Mouse (Mus musculus): ENCODE measurements around the gene Gm49510. TPM values are rescaled to one million over a fixed set of nuclear protein-coding genes. Genes with fewer than 3 reads are reported as not detected.

The Gm49510 gene
- total and polyA plus RNA-seq, 3 experiments: 0.17 to 0.27 TPM; not detected in 1

DNA sequence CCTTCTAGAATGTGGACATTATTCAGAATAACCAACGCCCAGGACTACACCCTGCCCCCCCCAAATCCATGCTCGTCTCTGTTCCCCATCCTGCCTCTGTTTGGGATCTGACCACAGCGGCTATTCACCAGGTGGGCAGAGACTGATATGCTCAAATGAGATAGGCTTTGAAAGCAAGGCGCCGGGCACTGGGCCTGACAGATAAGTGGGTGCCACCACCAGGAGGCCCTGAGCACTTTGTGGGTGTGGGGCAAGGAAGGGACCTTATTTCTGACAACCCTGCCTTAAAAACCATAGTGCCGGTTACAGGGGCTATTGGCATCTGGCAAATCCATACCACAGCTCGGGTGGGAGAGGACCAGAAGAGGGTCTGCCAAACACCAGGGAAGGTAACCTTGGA is 23.2 kb downstream of the Gm49510 start:
- peaks cover 9% of the 10 kb centered on the region for H3K79me2 ChIP-seq (ENCODE audit: control insufficient read depth, insufficient read depth, low read length, poor library complexity)
- H3K4me3 ChIP-seq (ENCODE audit: control insufficient read depth in 1 of 2, insufficient read depth in 1 of 2, low read depth in 2 of 2, low read length in 2 of 2): peak overlapping the region; percentile 33 to 36
- peak overlapping the region; percentile 93 for H3K27ac ChIP-seq (ENCODE audit: control insufficient read depth, low read depth, low read length)
- peak overlapping the region; percentile 61 for H3K9ac ChIP-seq (ENCODE audit: control insufficient read depth, low read depth, low read length, poor library complexity, severe bottlenecking)
- peaks cover 4 to 62% of the 10 kb centered on the region in 2 experiments for H3K4me1 ChIP-seq (ENCODE audit: control insufficient read depth in 1 of 2, insufficient read depth in 2 of 2, low read length in 2 of 2)
- no peaks in the 10 kb centered on the region for H3K27me3 ChIP-seq (ENCODE audit: control insufficient read depth in 1 of 2, insufficient read depth in 2 of 2, low read length in 2 of 2)
- DNase-seq (ENCODE audit: low read depth, low spot score): peak; percentile 84
- peaks cover 0 to 39% of the 10 kb centered on the region in 2 experiments; a peak in 2 of 4 replicates for H3K36me3 ChIP-seq (ENCODE audit: control insufficient read depth in 1 of 2, insufficient read depth in 2 of 2, low read length in 2 of 2)
- H3K9me3 ChIP-seq (replicated peaks; ENCODE audit: insufficient read depth, low read length): no peaks in the 10 kb centered on the region
- TF ChIP-seq JUND (IDR thresholded peaks at IDR 0.05; ENCODE audit: low read depth, low read length) (no peak), ZMIZ1 (IDR thresholded peaks at IDR 0.05; ENCODE audit: low read depth, low read length) (no peak), TCF12 (IDR thresholded peaks at IDR 0.05; ENCODE audit: low read depth, low read length) (peak; percentile 98), MAZ (IDR thresholded peaks at IDR 0.05; ENCODE audit: low read depth, low read length) (peak; percentile 73; the same call in 1 of the 2 replicates), GATA1 (IDR thresholded peaks at IDR 0.05; ENCODE audit: low read depth, low read length) (peak; percentile 91), ZC3H11A (IDR thresholded peaks at IDR 0.05; ENCODE audit: low read depth, low read length) (no peak; the same call in 1 of the 2 replicates), GABPA (IDR thresholded peaks at IDR 0.05; ENCODE audit: low read depth, low read length) (no peak; the same call in 1 of the 2 replicates), SMC3 (IDR thresholded peaks at IDR 0.05; ENCODE audit: low read depth, low read length) (peak; percentile 32), CTCF (IDR thresholded peaks at IDR 0.05 in 2 of 3, conservative IDR thresholded peaks at IDR 0.05 in 1 of 3; ENCODE audit: control insufficient read depth in 1 of 3, insufficient read depth in 1 of 3, low read depth in 2 of 3, low read length in 3 of 3, poor library complexity in 1 of 3, severe bottlenecking in 1 of 3) (peak in 1 of 3 experiments; percentile 12; a peak in 2 of 6 replicates), ELF1 (IDR thresholded peaks at IDR 0.05; ENCODE audit: low read depth, low read length) (no peak), TBP (IDR thresholded peaks at IDR 0.05; ENCODE audit: low read depth, low read length) (no peak), KAT2A (conservative IDR thresholded peaks at IDR 0.05; ENCODE audit: low read depth, low read length) (no peak), POLR2AphosphoS2 (IDR thresholded peaks at IDR 0.05; ENCODE audit: low read length) (no peak), TAL1 (IDR thresholded peaks at IDR 0.05; ENCODE audit: low read length) (peak; percentile 98), RAD21 (IDR thresholded peaks at IDR 0.05; ENCODE audit: low read depth, low read length) (no peak), E2F4 (IDR thresholded peaks at IDR 0.05; ENCODE audit: borderline replicate concordance, low read depth, low read length) (no peak), NELFE (IDR thresholded peaks at IDR 0.05; ENCODE audit: low read depth, low read length) (no peak), EP300 (IDR thresholded peaks at IDR 0.05; ENCODE audit: low read depth in 1 of 2, low read length in 2 of 2) (peak; percentile 87 to 97), MAFK (IDR thresholded peaks at IDR 0.05; ENCODE audit: borderline replicate concordance, low read depth, low read length) (no peak), HCFC1 (IDR thresholded peaks at IDR 0.05; ENCODE audit: low read depth, low read length) (no peak), BHLHE40 (IDR thresholded peaks at IDR 0.05; ENCODE audit: borderline replicate concordance, low read depth, low read length) (peak; percentile 62; the same call in 1 of the 2 replicates), NRF1 (IDR thresholded peaks at IDR 0.05; ENCODE audit: insufficient read depth, low read depth, low read length, poor library complexity, severe bottlenecking) (no peak), RCOR1 (IDR thresholded peaks at IDR 0.05; ENCODE audit: low read depth, low read length) (peak; percentile 97), MYB (IDR thresholded peaks at IDR 0.05; ENCODE audit: low read depth, low read length) (peak; percentile 73), MYC (IDR thresholded peaks at IDR 0.05; ENCODE audit: low read depth, low read length) (no peak; the same call in 1 of the 2 replicates), MAX (IDR thresholded peaks at IDR 0.05; ENCODE audit: low read length) (peak; percentile 19; the same call in 1 of the 2 replicates), CHD2 (IDR thresholded peaks at IDR 0.05; ENCODE audit: low read length) (peak; percentile 67), USF2 (IDR thresholded peaks at IDR 0.05; ENCODE audit: borderline replicate concordance in 1 of 2, insufficient read depth in 1 of 2, low read depth in 1 of 2, low read length in 2 of 2) (no peak), SIN3A (IDR thresholded peaks at IDR 0.05; ENCODE audit: low read length) (peak; percentile 71), CHD1 (IDR thresholded peaks at IDR 0.05; ENCODE audit: low read depth, low read length) (no peak), USF1 (IDR thresholded peaks at IDR 0.05; ENCODE audit: low read depth, low read length) (no peak), POLR2A (IDR thresholded peaks at IDR 0.05; ENCODE audit: control insufficient read depth in 1 of 2, insufficient read depth in 1 of 2, low read depth in 1 of 2, low read length in 2 of 2, poor library complexity in 1 of 2) (no peak), UBTF (IDR thresholded peaks at IDR 0.05; ENCODE audit: borderline replicate concordance, insufficient read depth, low read depth, low read length) (no peak), ZNF384 (IDR thresholded peaks at IDR 0.05; ENCODE audit: low read depth, low read length) (no peak), MXI1 (IDR thresholded peaks at IDR 0.05; ENCODE audit: low read depth, low read length) (no peak; the same call in 1 of the 2 replicates), POLR2AphosphoS5 (IDR thresholded peaks at IDR 0.05; ENCODE audit: borderline replicate concordance, low read depth, low read length) (no peak), MEF2A (IDR thresholded peaks at IDR 0.05; ENCODE audit: extremely low read depth, insufficient replicate concordance, low read depth, low read length, poor library complexity, severe bottlenecking) (no peak), ETS1 (IDR thresholded peaks at IDR 0.05; ENCODE audit: low read depth, low read length) (peak; percentile 87)

Measured in MEL (cell line).